Mouse (Mus musculus) E14TG2a.4 (cell line): ENCODE data around the gene Ccdc148.

Experiments used
- CTCF ChIP-seq: conservative IDR thresholded peaks from 2 replicates; pipeline ENCODE4 v1.5.1; 2014; ENCODE audit warnings: low read length
- POU5F1 ChIP-seq: IDR thresholded peaks from 2 replicates; pipeline ENCODE4 v1.6.1; 2014; ENCODE audit warnings: low read length, borderline replicate concordance

DNA sequence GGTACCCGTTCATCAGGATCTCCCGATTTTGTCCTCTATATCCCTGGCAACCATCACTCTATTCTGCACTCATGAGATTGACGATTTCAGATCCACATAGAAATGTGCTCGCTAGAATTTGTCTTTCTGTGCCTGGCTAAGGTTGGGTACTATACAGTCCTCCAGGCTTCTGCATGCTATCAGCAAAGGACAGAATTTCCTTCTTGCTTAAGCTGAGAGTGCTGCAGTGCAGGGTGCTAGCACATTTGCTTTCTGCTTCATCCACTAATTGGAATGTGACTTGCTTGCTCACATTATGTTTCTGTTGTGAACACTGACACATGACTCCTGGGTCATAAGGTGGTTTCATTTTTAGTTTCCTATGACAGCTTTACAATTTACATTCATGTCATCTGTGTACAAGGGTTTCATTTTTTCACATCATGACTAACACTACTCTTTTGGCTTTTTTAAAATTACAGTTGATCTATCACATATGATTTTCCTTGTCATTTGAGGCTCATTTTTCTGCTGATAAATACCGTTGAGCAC lies 104.8 kb downstream of the Ccdc148 start:
- TF ChIP-seq CTCF, result no peak
- TF ChIP-seq POU5F1, result no peak
